Mouse (Mus musculus): ENCODE measurements around the gene Epb41l1. TPM values are rescaled to one million over a fixed set of nuclear protein-coding genes. Genes with fewer than 3 reads are reported as not detected.
A peak's percentile ranks its signal among the peaks of the same experiment; 100 is the strongest.

The Epb41l1 gene
- polyA plus RNA-seq, 1 experiment from 2014 or later: 0.49 TPM

GRCm38 (mm10) chr2:156476748-156477151, 56.0 kb downstream of the Epb41l1 start:
- no peak for TF ChIP-seq CTCF (IDR thresholded peaks at IDR 0.05; ENCODE audit: low read depth)
- Histone ChIP-seq H3K4me2 (ENCODE audit: low read depth, low read length) (no peak overlapping the region), H3K4me1 (ENCODE audit: insufficient read depth) (peaks cover 17% of the 10 kb centered on the region), H3K4me3 (ENCODE audit: low read depth, low read length) (no peak overlapping the region), H3K36me3 (replicated peaks; ENCODE audit: insufficient read depth, low read length) (no peaks in the 10 kb centered on the region), H3K27me3 (ENCODE audit: insufficient read depth, low read length) (peaks cover 21% of the 10 kb centered on the region), H3K9me3 (ENCODE audit: low read length) (no peaks in the 10 kb centered on the region), H3K27ac (ENCODE audit: low read depth) (no peak overlapping the region), H3K9ac (replicated peaks) (no peak overlapping the region)
- WGBS (ENCODE audit: insufficient replicate concordance): 67% methylated on average over 5 of the region's 5 CpGs
- DNase-seq (no peak), ATAC-seq (no peak)

DNA sequence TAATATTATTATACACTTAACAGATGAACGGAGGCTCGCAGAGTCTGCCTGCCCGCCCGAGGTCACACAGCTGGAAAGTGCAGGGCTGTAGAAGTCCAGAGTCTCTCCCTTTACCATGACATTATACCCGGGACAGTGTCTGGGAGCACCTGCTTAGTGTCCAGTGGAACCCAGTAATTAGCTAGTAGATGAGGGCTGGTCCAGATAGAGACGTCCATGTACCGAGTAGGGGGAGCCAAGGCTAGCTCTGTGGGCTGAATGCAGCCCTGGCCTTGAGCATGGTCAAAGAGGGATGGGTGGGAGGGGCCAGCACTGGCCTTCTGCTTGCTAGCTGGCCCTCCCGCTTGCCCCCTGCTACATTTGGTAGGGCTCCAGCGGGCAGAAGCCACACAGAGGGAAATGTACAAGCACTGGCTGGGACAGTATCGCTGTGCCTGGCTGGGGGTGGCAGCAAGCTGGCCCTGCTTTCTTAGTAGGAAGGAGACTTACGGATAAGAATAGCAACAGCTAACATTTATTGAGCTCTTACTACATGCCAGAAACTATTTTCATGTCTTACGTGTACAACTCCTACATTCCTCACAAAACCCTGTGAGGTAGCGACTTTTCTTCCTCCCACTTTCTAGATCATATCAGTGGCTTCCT, 57.5 kb downstream of the Epb41l1 start:
- WGBS (ENCODE audit: insufficient replicate concordance): 53% methylated on average over 13 of the region's 13 CpGs

DNA sequence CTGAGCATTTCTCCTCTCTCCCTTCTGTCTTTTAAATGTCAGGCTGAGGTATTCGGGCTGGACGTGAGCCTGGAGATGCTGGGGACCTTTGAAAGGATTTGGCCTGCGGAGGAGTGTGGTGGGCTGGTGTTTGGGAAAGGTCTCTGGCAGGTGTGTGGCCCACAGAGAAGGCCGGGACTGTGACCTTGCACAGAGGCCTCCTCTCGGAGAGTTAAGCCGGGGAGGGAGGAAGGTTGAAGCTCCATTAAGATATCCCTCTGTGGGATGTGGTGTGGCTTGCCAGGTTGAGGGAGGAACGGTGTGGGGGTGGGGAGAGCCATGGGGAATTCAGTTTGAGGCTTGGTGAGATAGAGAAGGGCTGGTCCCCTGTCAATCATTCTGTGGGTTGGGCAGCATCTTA, 59.1 kb downstream of the Epb41l1 start:
- Histone ChIP-seq H3K27me3 (ENCODE audit: insufficient read depth, low read length) (peaks cover 18% of the 10 kb centered on the region), H3K9ac (replicated peaks) (no peak overlapping the region), H3K36me3 (replicated peaks; ENCODE audit: insufficient read depth, low read length) (no peaks in the 10 kb centered on the region), H3K4me1 (ENCODE audit: insufficient read depth) (peaks cover 8% of the 10 kb centered on the region; the same call in 1 of the 2 replicates), H3K4me2 (ENCODE audit: low read depth, low read length) (no peak overlapping the region), H3K4me3 (ENCODE audit: low read depth, low read length) (no peak overlapping the region), H3K9me3 (ENCODE audit: low read length) (no peaks in the 10 kb centered on the region), H3K27ac (ENCODE audit: low read depth) (no peak overlapping the region)
- ATAC-seq (no peak), DNase-seq (no peak)
- WGBS (ENCODE audit: insufficient replicate concordance): 66% methylated on average over 7 of the region's 7 CpGs
- TF ChIP-seq EP300 (IDR thresholded peaks at IDR 0.05; ENCODE audit: low read depth): no peak
- TF ChIP-seq CTCF (IDR thresholded peaks at IDR 0.05; ENCODE audit: low read depth): no peak

More for the DNA sequence above, 57.5 kb downstream of the Epb41l1 start:
- Histone ChIP-seq H3K27ac (ENCODE audit: low read depth) (no peak overlapping the region), H3K9me3 (ENCODE audit: low read length) (no peaks in the 10 kb centered on the region), H3K4me1 (ENCODE audit: insufficient read depth) (peaks cover 17% of the 10 kb centered on the region), H3K9ac (replicated peaks) (no peak overlapping the region), H3K27me3 (ENCODE audit: insufficient read depth, low read length) (peaks cover 21% of the 10 kb centered on the region), H3K36me3 (replicated peaks; ENCODE audit: insufficient read depth, low read length) (no peaks in the 10 kb centered on the region), H3K4me2 (ENCODE audit: low read depth, low read length) (no peak overlapping the region), H3K4me3 (ENCODE audit: low read depth, low read length) (no peak overlapping the region)
- no peak for ATAC-seq
- DNase-seq: no peak
- TF ChIP-seq CTCF (IDR thresholded peaks at IDR 0.05; ENCODE audit: low read depth) (no peak), EP300 (IDR thresholded peaks at IDR 0.05; ENCODE audit: low read depth) (no peak)

DNA sequence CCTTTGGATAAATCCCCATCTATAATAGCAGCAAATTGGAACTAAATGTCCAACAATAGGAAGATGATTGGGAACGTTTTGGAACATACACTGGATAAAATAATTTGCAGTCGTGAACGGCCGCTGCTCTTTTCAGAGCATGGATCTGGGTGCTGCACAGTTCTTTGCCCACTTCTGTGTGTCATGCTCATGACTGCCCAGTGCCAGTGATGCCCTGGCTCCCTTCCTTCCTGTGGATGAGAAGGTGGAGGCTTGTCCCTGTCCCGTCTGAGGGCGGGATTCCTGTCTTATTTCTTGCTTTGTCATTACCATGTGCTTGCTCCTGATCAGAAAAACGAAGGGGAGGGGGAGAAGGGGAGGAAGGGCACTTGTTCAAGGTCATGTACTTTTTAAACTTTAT, 59.6 kb downstream of the Epb41l1 start:
- DNase-seq: no peak
- Histone ChIP-seq H3K36me3 (replicated peaks; ENCODE audit: insufficient read depth, low read length) (no peaks in the 10 kb centered on the region), H3K4me3 (ENCODE audit: low read depth, low read length) (no peak overlapping the region), H3K9ac (replicated peaks) (no peak overlapping the region), H3K27me3 (ENCODE audit: insufficient read depth, low read length) (peaks cover 13% of the 10 kb centered on the region), H3K27ac (ENCODE audit: low read depth) (no peak overlapping the region), H3K9me3 (ENCODE audit: low read length) (no peaks in the 10 kb centered on the region), H3K4me1 (ENCODE audit: insufficient read depth) (0 out of 2 replicates have a peak, but pooled peaks cover 5% of the 10 kb centered on the region), H3K4me2 (ENCODE audit: low read depth, low read length) (no peak overlapping the region)
- TF ChIP-seq EP300 (IDR thresholded peaks at IDR 0.05; ENCODE audit: low read depth) (no peak), CTCF (IDR thresholded peaks at IDR 0.05; ENCODE audit: low read depth) (no peak)
- 76% methylated on average over 7 of the region's 7 CpGs for WGBS (ENCODE audit: insufficient replicate concordance)
- no peak for ATAC-seq

- TF ChIP-seq CTCF (IDR thresholded peaks at IDR 0.05; ENCODE audit: low read depth): peak; percentile 82
- TF ChIP-seq EP300 (IDR thresholded peaks at IDR 0.05; ENCODE audit: low read depth): no peak
- DNase-seq (peak; percentile 76), ATAC-seq (peak; percentile 41; the same call in 1 of the 2 replicates)
- Histone ChIP-seq H3K36me3 (replicated peaks; ENCODE audit: insufficient read depth, low read length) (no peaks in the 10 kb centered on the region), H3K27me3 (ENCODE audit: insufficient read depth, low read length) (no peaks in the 10 kb centered on the region), H3K9ac (replicated peaks) (no peak overlapping the region), H3K9me3 (ENCODE audit: low read length) (no peaks in the 10 kb centered on the region), H3K4me2 (ENCODE audit: low read depth, low read length) (no peak overlapping the region), H3K4me3 (ENCODE audit: low read depth, low read length) (no peak overlapping the region), H3K4me1 (ENCODE audit: insufficient read depth) (no peaks in the 10 kb centered on the region), H3K27ac (ENCODE audit: low read depth) (no peak overlapping the region)
- WGBS (ENCODE audit: insufficient replicate concordance): 32% methylated on average over 13 of the region's 13 CpGs
Observed at GRCm38 (mm10) chr2:156482299-156482698, 61.6 kb downstream of the Epb41l1 start.

DNA sequence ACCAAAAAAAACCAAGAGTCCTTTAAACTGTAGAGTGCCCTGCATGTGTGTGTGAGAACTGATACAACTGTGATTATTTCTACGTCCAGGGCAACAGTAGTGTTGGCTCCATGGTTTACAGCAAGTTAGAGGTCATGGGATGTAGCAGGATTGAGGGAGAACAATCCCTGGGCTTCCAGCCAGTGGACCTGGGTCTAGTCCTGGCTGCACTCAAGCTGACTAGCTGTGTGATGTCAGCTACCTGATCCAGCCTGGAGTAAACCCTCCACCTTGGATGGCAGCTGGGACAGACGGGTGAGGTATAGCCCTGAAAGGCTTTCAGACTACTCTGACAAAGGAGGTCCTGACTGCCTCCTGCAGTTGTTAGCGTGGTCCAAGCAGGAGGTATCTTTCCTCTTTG, 62.1 kb downstream of the Epb41l1 start:
- Histone ChIP-seq H3K9ac (replicated peaks) (no peak overlapping the region), H3K36me3 (replicated peaks; ENCODE audit: insufficient read depth, low read length) (no peaks in the 10 kb centered on the region), H3K27ac (ENCODE audit: low read depth) (no peak overlapping the region), H3K4me2 (ENCODE audit: low read depth, low read length) (no peak overlapping the region), H3K9me3 (ENCODE audit: low read length) (no peaks in the 10 kb centered on the region), H3K27me3 (ENCODE audit: insufficient read depth, low read length) (no peaks in the 10 kb centered on the region), H3K4me1 (ENCODE audit: insufficient read depth) (no peaks in the 10 kb centered on the region), H3K4me3 (ENCODE audit: low read depth, low read length) (no peak overlapping the region)
- no peak for TF ChIP-seq EP300 (IDR thresholded peaks at IDR 0.05; ENCODE audit: low read depth)
- TF ChIP-seq CTCF (IDR thresholded peaks at IDR 0.05; ENCODE audit: low read depth): no peak
- DNase-seq (no peak), ATAC-seq (no peak)
- 84% methylated on average over 3 of the region's 3 CpGs for WGBS (ENCODE audit: insufficient replicate concordance)

All from liver, postnatal 0 days (tissue).